Mouse (Mus musculus) bone marrow macrophage, adult 2 months (primary cell): Measurements from ENCODE around the gene Pdcl3. TPM values are rescaled to one million over a fixed set of nuclear protein-coding genes. Genes with fewer than 3 reads are reported as not detected.

ENCODE experiments used
- H3K27ac ChIP-seq: 2 replicates; pipeline ENCODE4 v1.5.1; 2012; ENCODE audit warnings: low read depth, low read length; ENCODE audit not compliant: insufficient read depth
- H3K4me1 ChIP-seq: 2 replicates; pipeline ENCODE4 v1.6.1; 2012; ENCODE audit warnings: low read length; ENCODE audit not compliant: control insufficient read depth, insufficient read depth
- H3K4me3 ChIP-seq: 2 replicates; pipeline ENCODE4 v1.5.1; 2012; ENCODE audit warnings: mild to moderate bottlenecking, low read length, moderate library complexity; ENCODE audit not compliant: insufficient read depth
- CTCF ChIP-seq: IDR thresholded peaks from 2 replicates; pipeline ENCODE4 v1.5.1; 2012; ENCODE audit warnings: low read depth, mild to moderate bottlenecking, low read length, moderate library complexity
- POLR2A ChIP-seq: IDR thresholded peaks from 2 replicates; pipeline ENCODE4 v1.6.1; 2012; ENCODE audit warnings: mild to moderate bottlenecking, low read depth, low read length, borderline replicate concordance
- polyA plus RNA-seq: library from polyadenylated mRNA; stranded (reverse); fragments of >200 nt; gene quantifications from 2 replicates; pipeline ENCODE4 v1.2.4, GENCODE M21; 2012; ENCODE audit not compliant: missing spikeins, insufficient read depth, insufficient read length

The Pdcl3 gene
- polyA plus RNA-seq, 1 experiment = 84.9 TPM

- Histone ChIP-seq H3K4me1 (peaks cover 6% of the 10 kb centered on the region), H3K27ac (peak overlapping the region; percentile 56), H3K4me3 (peak overlapping the region; percentile 94)
- TF ChIP-seq CTCF = no peak
- 0 out of 2 replicates have a peak, but pooled peaks have one; percentile 8 for TF ChIP-seq POLR2A
These were observed 1.9 kb downstream of the Pdcl3 start for GRCm38 (mm10) chr1:38987080-38987864.

DNA sequence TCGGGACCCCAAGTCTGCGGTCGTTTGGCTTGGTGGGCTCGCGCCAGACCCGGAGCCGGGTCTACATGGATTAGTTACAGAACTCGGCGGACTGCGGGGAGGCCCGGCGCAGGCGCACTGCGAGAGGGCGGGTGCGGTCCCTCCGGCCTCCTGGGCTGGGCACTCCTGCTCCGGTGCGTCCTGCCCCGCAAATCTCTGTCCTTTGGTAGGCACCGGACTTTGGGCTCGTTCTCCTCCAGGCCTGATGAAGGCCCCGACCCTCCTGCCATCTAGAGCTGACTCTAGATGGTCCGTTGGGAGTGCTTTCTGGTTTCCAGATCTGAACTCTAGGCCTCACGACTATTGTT, 2.4 kb downstream of the Pdcl3 start:
- peaks cover 6% of the 10 kb centered on the region for H3K4me1 ChIP-seq
- TF ChIP-seq CTCF (no peak), POLR2A (no peak)
- H3K4me3 ChIP-seq = peak overlapping the region; percentile 94
- H3K27ac ChIP-seq = peak overlapping the region; percentile 56

- H3K27ac ChIP-seq = peak overlapping the region; percentile 56
- H3K4me3 ChIP-seq = peak overlapping the region; percentile 94
- H3K4me1 ChIP-seq = peaks cover 6% of the 10 kb centered on the region
- TF ChIP-seq POLR2A (no peak), CTCF (no peak)
These were observed 2.9 kb downstream of the Pdcl3 start for GRCm38 (mm10) chr1:38988357-38988756.

DNA sequence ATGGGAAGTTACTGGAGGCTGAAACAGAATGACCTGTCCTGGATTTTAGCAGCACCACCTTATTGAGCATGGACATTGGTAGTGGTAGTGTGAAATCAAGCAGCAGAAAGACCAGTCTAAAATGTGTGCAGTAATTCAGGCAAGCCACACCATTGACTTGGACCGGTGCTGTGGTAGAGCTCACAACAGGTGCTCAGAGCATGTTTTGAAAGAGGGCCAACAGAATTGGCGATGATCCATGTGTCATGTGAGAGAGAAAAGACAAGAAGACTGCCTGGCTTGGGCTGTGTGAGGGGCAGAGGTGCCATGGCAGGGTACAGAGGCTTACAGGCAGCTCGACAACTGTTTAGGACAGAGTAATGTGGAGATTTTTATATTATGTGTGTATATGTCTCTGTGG, 7.0 kb downstream of the Pdcl3 start:
- Histone ChIP-seq H3K4me1 (peaks cover 3% of the 10 kb centered on the region), H3K4me3 (no peak overlapping the region), H3K27ac (no peak overlapping the region)
- TF ChIP-seq CTCF (no peak), POLR2A (no peak)

- TF ChIP-seq CTCF (no peak), POLR2A (no peak)
- no peaks in the 10 kb centered on the region for H3K4me1 ChIP-seq
- no peak overlapping the region for H3K27ac ChIP-seq
- no peak overlapping the region for H3K4me3 ChIP-seq
These were observed 15.7 kb downstream of the Pdcl3 start for GRCm38 (mm10) chr1:39001106-39001505.

GRCm38 (mm10) chr1:39005751-39006354, 20.4 kb downstream of the Pdcl3 start:
- Histone ChIP-seq H3K4me3 (no peak overlapping the region), H3K27ac (no peak overlapping the region), H3K4me1 (no peaks in the 10 kb centered on the region)
- no peak for TF ChIP-seq CTCF
- no peak for TF ChIP-seq POLR2A

GRCm38 (mm10) chr1:39006830-39007829, 21.7 kb downstream of the Pdcl3 start:
- no peaks in the 10 kb centered on the region for H3K4me1 ChIP-seq
- TF ChIP-seq POLR2A (no peak), CTCF (no peak)
- H3K4me3 ChIP-seq = no peak overlapping the region
- H3K27ac ChIP-seq = no peak overlapping the region

GRCm38 (mm10) chr1:39010583-39011021, 25.2 kb downstream of the Pdcl3 start:
- TF ChIP-seq POLR2A = no peak
- peak; percentile 39; the same call in 1 of the 2 replicates for TF ChIP-seq CTCF
- Histone ChIP-seq H3K4me3 (no peak overlapping the region), H3K27ac (no peak overlapping the region), H3K4me1 (no peaks in the 10 kb centered on the region)

DNA sequence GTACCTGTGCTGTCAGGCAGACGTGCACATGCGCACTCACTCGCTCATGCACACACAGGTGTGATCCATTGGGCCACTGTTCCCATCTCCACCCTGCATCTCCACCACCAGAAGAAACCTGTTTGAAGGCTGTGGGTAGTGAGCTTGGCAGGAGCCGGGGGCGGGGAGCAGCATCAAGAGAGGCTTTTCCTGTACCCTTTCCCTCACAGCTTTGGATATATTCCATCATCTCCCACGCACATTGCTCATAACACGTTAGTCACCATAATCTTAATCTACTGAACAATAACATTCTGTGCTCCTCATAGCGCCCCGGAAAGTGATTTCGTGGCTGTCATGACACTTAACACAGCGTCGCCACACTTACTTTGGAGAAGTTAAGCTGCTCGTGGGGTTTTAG, 27.2 kb downstream of the Pdcl3 start:
- no peak overlapping the region for H3K4me3 ChIP-seq
- H3K27ac ChIP-seq = no peak overlapping the region
- TF ChIP-seq POLR2A (no peak), CTCF (no peak)
- H3K4me1 ChIP-seq = no peaks in the 10 kb centered on the region
